Mouse (Mus musculus) ovary, adult 18-20 months (tissue): ENCODE measurements around the gene Kif16b.

Experiments used
- DNase-seq: peaks from one replicate; pipeline ENCODE4 v3.0.0; 2022; ENCODE audit warnings: low spot score, mixed read lengths

Kif16b gene

DNA sequence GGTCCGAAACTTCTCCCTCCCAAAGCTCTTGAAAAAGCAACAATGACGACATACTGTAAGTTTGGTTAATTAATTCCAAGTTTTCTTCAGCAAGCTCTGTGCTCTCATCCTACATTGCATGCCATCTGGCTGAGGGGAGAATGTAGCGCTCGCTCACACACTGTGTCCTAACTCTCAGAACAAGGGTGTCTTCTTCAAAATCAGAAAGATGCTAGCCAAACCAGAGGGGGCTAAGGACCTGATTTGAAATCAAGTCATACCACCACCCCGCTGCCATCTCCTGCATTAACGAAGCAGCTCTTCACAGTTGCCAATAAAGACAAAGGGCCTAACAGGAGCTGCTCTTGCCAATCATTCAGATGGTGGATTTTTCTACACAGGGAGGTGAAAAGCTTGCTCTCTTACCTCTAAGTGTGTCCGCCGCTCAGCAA is 253.3 kb downstream of the Kif16b start:
- DNase-seq: no peak

DNA sequence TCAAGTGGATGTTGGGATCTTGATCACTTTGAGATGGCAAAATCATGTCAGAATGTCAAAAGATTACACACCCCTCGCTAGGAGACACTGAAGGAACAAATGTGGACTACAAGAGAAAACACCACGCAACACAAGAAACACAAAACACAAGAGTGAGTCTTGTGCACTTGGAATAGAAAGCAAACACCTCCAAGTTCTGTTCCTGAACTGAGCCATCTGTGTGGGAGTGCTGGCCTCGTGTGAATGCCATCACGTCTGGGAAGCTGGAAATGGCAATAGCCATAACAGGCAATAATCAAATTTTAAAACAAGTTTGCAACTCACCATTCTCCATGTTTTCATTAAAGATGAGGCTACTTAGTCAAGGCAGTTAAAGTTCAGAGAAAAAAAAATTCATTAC is 254.5 kb downstream of the Kif16b start:
- DNase-seq: no peak

DNA sequence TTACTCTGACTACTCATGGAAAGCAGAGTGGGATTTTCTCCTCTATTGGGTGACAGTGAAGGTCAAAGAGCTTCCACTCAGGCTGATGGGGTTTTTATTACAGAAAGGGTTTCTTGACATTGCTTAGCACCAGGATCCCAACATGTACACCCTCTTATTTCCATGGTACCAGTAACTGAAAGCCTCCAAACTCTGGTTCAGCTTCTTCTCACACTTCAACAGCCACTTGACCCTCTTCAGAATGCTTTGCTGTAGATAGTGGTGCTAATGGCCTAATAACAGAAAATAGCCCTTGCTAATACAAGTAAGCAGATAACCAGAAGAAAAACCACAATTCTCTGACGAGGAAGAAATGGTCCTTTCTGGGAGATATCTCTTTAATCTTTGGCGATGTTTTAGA is 259.6 kb downstream of the Kif16b start:
- DNase-seq: no peak

DNA sequence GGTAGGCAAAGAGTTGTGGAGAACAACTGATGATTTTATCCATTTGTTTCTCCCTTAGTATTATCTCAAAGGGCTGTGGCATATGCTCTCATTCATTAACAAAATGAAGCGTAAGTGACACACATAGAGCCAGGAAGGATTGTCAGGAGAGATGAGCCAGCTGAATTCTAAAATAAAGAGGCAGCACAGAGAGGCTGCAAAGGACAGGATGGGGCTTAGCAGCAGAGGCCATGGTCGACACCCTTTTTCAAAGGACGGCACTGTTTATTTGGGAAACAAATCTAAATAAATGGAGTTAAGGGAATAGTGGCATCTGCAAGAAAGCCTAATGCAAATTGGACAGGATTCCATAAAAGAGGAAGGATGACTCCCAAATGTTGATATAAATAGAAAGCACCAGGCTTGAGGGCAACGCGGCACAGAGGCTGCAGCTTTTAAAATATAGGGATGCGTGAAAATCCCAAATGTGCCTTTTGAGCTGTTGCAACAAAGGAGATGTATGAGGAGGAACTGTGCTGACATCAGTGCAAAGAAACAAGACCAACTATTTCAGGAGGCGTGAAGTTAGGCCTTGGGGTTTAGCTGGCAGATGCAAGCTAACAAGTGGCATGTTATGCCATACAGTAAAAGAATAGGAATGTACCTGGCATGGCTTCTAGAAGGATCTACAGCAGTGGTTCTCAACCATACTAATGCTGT is 265.6 kb downstream of the Kif16b start:
- DNase-seq: no peak

DNA sequence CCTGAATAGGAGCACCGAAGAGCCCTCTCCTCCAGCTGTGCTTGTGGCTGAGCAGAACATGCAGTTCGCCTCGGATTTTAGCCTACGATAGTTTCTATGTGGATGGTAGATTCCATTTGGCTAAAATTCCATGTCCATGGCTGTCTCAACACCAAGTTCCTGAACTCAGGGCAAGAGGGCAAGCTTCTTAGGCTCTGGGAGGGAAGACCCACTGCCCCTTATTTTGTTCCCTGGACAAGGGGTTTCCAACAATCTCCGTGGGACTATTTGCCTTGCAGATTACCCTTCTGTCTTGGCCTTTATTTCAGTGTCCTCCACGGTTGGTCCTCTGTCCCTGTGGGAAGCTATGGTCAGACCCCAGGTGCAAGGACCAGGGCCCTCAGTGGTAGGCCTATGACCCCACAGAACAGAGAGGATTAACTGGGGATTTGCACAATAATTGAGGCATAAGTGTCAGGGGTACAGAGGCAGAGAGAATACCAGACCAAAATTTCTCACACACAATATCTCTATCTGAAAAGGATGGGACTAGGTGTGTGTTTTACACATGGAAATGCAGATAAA is 267.3 kb downstream of the Kif16b start:
- DNase-seq: no peak

DNA sequence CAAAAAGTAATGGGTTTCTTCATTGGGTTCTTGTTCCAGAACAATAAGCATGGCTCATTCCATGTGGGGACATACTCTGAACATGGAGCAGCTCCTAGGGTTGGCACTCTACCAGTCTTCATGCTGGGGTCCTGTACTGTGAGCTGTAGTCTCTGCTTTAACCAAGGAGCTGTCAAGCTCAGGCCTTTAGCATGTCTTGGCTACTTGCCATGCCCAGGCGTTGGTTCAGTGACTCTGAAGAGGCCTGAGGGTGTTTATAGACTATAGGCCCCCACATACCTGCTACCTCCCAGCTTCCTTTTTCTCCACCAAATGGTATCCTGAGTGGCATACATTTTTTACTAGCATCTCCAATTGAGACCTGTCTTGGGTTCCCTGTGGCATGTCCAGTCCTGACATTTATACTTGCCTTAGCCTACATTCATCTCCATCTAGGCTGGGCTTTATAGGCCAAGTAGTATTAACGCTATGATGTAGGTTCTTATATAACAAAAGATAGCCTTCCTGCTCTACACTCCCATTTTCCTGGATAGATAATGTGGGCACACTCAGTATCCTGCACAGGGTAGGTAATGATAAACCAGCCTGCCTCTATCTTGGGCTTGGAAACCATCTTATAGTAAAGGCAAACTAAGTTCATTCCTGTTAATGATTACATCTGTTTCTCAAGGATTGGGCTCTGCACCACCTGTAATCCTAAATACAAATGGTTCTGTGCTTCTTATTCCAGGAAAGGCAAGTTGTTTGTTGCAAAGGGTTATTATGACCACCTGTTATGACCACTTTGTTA is 271.6 kb downstream of the Kif16b start:
- no peak for DNase-seq

DNA sequence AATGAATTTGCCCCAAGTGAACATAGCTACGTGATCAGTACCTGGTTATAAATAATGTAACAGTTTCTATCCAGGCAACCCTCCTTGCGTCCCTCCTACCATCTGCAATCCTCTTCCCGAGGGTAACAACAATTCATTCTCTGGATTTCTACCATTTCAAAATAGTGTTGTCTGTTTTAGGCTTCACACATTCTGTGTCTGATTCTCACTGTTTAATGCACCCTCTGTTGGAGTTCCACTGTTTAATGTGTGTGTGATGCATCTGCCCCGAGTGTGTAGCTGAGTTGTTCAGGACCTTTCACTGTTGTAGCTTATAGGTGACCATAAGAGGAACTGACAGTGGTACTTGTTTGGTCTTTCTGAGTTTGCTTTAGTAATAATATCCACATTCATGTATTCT is 275.6 kb downstream of the Kif16b start:
- no peak for DNase-seq

DNA sequence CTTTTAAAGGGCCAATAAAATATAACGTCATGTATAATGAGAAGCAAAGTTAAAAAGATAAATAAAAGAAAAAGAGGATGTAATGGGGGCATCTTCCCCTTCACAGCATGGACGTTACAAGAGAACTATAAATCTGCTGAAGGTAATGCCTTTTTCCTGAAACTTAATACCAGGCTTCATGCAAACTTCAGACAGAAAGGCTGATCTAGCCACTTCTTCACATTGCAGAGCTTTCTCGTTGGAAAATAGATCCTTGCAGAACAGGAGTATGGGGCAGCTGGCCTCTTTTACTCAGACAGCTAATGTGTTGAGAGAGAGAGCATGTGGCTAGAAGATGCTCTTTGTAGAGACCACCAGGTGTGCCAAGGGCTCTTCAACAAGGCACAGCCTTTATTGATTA is 276.2 kb downstream of the Kif16b start:
- DNase-seq: no peak

DNA sequence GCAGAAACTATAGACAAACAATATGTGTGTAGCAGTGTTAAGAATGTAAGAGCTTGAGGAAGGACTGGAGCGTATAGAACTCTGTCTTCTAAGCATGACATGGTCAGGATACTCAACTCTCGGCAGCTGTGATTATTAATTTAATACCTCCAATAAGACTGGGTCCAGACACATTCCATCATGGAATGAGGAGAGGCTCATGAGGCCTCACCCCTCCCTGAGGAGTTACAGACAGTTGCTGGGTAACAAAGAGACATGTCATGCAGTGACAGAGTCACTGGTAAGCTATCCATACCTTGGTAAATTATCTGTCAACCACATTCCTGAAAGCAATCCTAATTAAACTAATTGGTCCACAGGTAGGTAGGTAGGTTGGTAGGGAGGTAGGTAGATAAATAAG is 277.1 kb downstream of the Kif16b start:
- DNase-seq: no peak

DNA sequence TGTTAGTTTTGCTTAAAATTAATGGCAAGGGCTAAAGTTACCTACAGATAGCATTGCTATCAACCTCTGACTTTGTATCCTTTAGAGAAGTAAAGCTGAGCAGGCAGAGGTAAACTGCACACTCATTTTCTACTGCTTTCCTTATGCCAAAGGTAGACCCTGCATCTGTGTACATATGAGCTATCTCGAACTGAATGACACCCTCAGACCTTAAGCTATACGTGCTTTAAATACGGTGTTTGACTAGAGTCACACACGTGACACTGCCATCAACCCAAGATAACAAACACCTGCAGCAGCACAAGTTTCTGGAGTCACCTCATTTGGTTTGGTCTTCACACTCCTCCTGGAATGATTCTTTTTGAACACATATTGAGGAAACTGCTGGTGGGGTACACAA is 280.2 kb downstream of the Kif16b start:
- no peak for DNase-seq

DNA sequence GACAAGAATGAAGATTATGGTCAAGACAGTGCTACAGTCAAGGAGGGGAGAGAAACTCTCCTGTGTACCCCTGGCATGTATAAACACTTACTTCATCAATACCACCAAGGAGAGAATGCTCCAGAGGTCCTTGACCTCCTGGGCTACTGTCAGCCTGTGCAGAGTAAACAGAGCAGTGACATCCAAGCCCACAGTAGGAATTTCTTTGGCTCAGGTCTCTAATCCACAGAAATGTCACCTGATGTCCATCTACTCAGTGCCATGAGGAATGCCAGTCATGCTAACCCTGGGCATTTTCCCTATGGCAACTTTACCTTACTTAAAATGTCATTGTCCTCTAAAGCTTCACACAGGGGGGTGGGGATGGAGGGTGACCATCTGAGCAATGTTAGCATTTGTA is 281.4 kb downstream of the Kif16b start:
- DNase-seq: no peak

DNA sequence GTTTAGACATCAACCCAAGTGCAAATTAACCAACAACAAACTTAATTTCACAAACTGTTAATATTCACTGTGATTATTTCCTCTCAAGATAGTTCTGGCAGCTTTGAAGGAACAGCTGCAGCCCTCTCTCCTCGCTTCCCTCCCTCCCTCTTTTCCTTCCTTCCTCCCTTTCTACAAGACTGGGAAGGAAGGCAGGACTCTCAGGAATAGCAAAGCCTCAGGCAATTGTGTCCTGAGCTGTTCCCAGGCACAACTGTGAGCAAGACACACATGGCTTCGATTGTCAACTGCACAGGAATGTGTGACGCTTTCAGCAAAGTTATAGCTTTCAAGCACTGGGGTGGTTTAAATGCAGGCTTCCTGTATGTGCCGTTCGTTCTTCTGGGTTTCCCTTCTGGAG is 286.8 kb downstream of the Kif16b start:
- no peak for DNase-seq

DNA sequence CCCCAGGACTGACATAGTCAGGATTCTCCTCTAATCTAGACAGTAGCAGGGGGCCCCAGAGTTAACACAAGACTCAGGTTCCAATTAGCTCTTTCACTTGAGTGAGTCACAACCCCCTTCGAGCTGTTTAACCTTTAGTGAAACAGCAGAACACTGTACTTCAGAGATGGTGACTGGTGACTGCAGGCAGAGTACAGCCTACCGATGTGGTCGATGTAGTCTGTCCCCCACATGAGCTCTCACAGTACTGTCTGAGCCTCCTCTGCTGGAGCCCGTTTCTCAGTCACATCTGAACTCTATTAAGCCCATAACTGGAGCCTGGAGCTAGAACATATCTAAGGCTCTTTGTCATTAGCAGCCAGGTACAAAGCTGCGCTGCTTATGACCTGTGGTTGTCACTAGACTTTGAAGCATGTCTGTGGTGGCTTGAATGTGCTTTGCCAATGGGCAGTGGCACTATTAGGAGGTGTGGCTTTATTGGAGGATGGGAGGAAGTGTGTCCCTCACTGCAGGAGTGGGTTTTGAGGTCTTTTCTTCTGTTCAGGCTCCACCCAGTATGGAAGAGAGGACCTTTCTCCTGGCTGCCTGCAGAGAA is 288.9 kb downstream of the Kif16b start:
- DNase-seq: no peak

DNA sequence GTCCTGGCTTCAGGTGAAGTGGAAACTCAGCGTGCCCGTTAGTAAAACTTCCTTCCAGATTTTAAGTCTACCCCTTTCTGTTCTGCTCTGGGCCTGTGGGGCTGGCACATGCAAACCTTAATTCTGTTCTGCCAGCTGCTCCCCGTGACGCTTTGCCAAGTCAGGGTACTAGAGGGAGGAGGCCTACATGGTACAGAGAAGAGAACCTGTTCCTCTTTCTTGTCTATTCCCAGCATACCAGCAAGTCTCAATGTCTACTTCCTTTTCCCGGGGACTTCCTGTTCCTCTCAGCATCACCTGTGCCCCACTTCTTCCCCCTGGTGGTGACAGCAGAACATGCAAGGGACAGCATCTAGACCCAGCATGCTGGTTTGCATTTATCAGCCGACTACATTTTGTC is 290.2 kb downstream of the Kif16b start:
- no peak for DNase-seq

DNA sequence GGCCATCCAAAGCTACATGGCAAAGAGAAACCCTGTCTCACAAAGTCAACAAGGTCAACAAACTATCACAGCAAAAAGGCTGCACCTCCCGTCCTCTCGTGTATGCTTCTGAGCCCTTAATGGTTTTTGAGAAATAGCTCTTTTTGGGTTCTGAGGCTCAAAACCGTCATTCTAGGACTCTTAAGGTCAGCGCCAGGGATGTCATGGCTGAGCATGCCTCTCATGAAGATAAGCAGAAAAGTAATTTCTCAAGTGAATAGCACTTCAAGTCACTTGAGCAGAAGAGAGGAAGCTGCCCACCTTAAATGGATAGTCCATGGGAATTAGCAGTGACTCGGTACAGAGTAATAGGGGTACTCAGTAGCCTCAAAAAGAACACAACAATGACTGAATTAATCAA is 291.1 kb downstream of the Kif16b start:
- no peak for DNase-seq

DNA sequence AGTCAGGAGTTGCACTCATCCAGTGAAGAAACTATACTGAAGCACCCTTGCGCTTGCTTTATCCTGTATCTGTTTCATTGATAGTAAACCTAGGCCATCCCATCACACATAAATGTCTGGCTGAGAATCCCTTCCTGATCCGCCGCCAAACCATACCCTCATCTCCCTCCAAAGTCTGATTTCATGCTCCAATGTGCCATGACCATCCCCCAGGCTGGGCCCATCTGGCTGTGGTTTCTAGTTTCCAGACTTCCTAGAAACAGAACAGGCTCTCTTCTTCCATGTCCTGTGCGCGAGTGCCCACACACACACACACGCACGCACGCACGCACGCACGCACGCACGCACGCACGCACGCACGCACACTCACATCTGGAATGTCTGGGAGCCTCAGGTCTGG is 292.6 kb downstream of the Kif16b start:
- no peak for DNase-seq

DNA sequence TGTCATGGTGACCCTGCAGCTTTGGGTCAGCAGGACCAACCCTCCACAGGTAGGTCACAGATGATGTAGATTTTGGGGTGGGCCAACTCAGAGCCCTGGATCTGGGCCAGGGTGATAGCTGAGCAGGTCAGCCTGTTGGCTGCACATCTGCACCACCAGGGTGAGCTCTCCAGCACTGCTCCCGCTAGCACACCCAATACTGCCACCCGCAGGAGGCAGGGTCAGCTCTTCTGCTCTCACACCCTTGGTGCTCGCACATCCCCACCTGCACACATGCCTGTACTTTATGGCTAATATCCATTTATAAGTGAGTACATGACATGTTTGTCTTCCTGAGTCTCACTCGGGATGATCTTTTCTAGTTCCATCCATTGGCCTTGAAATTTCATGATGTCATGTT is 296.6 kb downstream of the Kif16b start:
- no peak for DNase-seq

DNA sequence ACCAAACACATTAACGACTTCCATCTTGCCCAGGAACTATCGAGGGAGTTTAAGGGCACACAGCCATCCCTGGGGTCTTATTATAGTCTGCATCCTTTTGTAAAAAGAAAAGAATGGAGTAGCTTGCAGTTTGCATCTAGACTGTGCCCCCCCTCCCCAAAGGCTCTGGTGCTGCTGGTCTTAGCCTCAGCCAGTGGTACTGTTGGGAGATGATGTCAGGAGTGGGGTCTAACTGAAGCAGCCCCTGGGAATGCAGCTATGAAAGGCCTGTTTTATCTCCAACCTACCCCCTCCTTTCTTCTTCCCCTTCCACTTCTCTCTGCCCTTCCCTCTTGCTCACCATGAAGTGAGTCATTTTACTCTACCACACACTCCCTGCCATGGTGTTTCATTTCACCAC is 298.1 kb downstream of the Kif16b start:
- no peak for DNase-seq

DNA sequence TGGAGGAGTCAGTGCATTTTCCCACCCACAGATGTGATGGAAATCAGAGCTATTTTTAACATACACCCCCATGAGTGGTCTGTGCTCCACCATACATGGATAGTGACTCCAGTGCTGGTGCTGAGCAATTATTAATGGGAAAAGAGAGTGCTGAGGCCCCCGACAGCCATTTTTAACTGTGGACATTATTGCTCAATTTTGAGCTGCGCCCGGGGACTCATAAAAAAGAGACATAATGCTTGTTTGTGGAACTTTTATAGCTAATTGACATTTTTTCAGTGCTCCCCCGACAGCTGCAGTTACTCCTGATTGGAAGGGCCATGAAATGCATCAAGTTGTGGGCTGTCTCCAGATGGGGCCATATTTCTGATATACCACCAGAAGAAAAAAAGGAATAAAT is 302.1 kb downstream of the Kif16b start:
- DNase-seq: no peak

DNA sequence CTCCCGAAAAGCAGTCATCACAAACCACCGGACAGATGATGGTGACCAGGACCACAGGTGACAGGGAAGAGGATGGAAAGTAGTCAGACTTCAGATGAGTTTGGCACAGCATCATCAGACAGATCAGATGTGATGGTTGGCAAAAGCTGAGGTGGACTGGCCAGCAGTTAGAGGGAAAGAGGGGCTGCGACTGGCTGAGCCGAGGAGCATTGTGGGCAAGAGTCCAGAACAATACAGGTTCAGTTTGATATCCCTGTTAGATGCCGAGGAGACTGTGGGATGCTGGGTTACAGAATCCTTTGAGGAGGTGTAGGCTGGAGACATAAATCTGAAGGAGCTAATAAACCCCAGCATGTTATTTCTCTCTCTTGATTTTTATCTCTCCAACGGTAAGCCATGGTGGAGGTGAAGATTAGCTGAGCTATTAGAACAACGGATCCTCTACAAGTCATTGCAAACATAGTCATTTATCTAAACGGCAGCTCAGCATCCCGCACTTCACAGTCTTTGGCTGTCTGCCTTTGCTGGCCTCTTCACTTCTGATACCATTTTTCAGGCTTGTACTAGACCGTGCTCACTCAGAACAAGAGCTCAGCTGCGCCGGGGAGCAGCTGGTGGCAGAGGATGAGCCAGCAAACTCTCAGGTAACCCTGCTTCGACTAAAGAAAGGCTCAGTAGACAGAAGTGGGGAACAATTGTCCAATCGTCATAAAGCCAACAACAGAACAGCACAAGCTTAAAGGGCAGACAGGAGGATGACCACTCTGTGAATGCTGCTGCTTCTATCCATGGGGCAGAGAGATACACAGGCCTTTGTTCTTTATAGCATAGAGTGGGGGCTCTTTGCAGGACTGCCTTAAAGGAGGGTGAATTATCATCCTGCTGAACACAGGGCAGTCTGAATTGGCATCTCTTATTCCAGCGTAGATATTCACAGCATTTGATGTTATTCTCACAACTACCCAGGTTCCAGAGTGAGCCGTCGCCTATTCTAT is 304.9 kb downstream of the Kif16b start:
- DNase-seq: no peak

DNA sequence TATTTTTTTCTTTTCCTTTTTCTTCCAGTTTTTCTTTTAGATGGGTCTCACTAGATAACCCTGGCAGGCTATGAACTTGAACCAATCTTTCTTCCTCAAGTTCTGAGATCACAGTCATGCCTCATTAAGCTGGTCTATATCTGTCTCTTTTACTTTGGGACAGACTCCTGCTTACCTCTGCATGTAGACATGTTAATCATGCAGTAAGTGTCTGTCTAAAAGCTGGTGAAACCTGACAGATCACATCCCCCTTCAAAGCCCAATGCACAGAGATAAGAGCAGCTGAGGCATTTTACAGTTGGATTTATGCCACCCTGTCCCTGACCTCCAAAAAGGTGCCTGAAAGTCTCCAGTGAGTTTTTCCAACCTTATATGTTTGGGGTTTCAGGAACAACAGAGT is 310.4 kb downstream of the Kif16b start:
- DNase-seq: no peak

DNA sequence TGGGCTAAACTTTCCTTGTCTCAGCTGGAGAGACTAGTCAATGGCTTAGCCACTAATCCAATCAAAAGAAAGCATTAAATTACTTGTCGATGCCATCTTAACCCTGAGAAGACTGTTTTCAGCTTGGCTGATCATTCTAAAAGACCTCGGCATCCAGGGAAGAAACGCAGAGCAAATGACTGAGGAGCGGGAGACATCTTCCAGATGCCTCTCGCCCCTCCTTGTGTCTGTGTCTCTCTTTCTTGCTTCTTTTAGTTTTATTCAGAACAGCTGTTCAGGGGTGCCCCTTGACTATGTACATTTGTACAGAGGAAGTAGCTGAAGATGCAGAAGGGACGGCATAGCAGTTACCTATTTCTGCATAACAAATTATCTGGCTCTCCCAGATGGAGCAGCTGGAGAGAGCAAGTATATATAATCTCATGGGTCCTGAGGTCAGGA is 311.0 kb downstream of the Kif16b start:
- no peak for DNase-seq
